Mouse (Mus musculus): ENCODE results near the gene Diras1. TPM values are rescaled to one million over a fixed set of nuclear protein-coding genes. Genes with fewer than 3 reads are reported as not detected.

Gene Diras1
- polyA plus RNA-seq (2015; fragmentation: Illumina TruSeq; extraction: RNeasy Lipid Tissue Mini Kit (QIAGEN cat#74804); ENCODE audit: low read depth, low replicate concordance) = 90.3 TPM

GRCm38 (mm10) chr10:81025639-81026275 is at the start of gene Diras1:
Gene Diras1, minus strand, starts transcription at chr10:81025662.

GRCm38 (mm10) chr10:81069836-81070235 is 44.4 kb upstream of the Diras1 start, which contains the start of gene Thop1:
Gene Thop1, plus strand, starts transcription at chr10:81070035.

DNA sequence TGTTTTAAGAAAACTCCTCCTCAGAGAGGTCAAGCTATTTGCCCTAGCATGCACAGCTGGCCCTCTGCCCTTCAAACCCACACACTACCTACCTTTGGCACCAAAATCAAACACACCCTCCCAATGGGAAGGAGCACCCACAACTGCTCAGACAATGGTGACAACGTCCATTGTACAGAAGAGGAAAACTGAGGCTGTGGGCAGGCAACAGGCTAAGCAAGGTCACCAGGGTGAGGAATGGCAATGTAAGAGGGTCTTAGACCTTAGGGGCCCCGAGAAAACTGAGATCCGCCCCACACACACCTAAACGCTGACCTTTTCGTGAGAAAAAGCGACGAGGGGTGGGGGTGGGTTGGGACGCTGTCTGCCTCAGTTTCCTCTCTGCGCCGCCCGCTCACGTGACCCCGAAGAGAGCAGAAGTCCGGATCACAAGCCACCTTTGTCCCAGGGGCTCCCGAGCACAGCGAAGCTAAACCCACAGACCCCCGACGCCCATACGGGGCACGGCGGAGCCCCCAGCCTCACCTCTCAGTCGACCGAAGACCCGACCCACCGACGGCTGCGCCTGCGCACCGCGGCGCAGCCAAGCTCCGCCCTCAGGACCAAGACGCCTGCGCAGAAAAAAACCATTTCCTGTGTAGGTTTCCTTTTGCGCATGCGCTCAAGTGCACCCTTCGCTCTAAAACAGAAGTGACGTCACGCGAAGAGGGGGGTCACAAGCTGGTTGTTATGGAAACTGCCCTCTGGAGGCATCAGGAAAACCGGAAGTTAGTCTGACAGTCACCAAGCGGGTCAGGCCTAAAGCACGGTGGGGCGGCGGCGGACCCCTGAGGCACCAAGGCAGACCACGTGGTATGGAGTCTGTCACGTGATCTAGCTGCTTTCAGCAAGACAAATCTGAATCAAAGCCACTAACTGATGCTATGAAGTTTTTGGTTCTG is 34.4 kb upstream of the Diras1 start, which contains the start of gene Sgta:
TSS of gene Sgta (minus strand) at position 579 of the 941 bp plus-strand sequence.

DNA sequence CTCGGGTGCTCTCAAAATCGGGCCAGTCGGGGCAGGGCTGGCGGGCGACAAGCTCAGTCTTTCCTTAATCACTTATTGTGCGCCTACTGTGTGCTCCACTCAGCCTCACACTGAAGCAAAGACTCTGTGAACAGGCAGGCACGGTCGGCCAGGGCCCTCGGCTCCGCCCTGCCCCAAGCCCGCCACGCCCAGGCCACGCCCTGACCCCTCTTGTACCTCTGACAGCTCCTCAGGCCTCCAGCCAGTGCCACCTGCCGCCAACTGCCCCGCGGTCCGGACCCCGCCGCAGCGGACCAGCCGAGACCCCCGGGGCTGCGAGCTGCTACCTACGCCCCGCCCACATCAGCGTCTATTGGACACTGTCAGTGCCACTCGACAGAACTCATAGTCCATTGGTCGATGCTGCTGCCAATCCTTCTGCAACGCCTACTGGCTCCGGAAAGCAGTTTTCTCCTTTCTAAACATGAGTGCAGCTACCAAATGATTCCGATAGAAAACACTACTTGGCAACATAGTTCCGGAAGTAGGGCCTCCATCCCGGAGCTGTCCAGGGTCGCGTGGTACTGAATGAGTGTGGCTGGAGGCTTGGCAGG is 11.6 kb upstream of the Diras1 start, which contains the start of gene Slc39a3:
TSS of gene Slc39a3 (minus strand) at position 439 of the 593 bp plus-strand sequence.

GRCm38 (mm10) chr10:81014393-81015384 is 10.8 kb downstream of the Diras1 start, which contains the start of gene Gng7:
Gene Gng7, minus strand, starts transcription at chr10:81014945.

Other genes with a start within 250 kb of the Diras1 start
- gene Sf3a2, start 227.5 kb downstream of the Diras1 start, polyA plus RNA-seq (2015; fragmentation: Illumina TruSeq; extraction: RNeasy Lipid Tissue Mini Kit (QIAGEN cat#74804); ENCODE audit: low read depth, low replicate concordance) = 24.7 TPM
- 59.4 TPM for gene Plekhj1, start 227.0 kb downstream of the Diras1 start, polyA plus RNA-seq (2015; fragmentation: Illumina TruSeq; extraction: RNeasy Lipid Tissue Mini Kit (QIAGEN cat#74804); ENCODE audit: low read depth, low replicate concordance)
- 0.89 TPM for gene Amh, start 220.4 kb downstream of the Diras1 start, polyA plus RNA-seq (2015; fragmentation: Illumina TruSeq; extraction: RNeasy Lipid Tissue Mini Kit (QIAGEN cat#74804); ENCODE audit: low read depth, low replicate concordance)
- 4.0 TPM for gene Jsrp1, start 212.2 kb downstream of the Diras1 start, polyA plus RNA-seq (2015; fragmentation: Illumina TruSeq; extraction: RNeasy Lipid Tissue Mini Kit (QIAGEN cat#74804); ENCODE audit: low read depth, low replicate concordance)
- 912 TPM for gene Oaz1, start 199.0 kb downstream of the Diras1 start, polyA plus RNA-seq (2015; fragmentation: Illumina TruSeq; extraction: RNeasy Lipid Tissue Mini Kit (QIAGEN cat#74804); ENCODE audit: low read depth, low replicate concordance)
- 20.1 TPM for gene Lingo3, start 181.6 kb downstream of the Diras1 start, polyA plus RNA-seq (2015; fragmentation: Illumina TruSeq; extraction: RNeasy Lipid Tissue Mini Kit (QIAGEN cat#74804); ENCODE audit: low read depth, low replicate concordance)
- gene Lsm7, start 170.5 kb downstream of the Diras1 start, polyA plus RNA-seq (2015; fragmentation: Illumina TruSeq; extraction: RNeasy Lipid Tissue Mini Kit (QIAGEN cat#74804); ENCODE audit: low read depth, low replicate concordance) = 197 TPM
- gene Sppl2b, start 170.4 kb downstream of the Diras1 start, polyA plus RNA-seq (2015; fragmentation: Illumina TruSeq; extraction: RNeasy Lipid Tissue Mini Kit (QIAGEN cat#74804); ENCODE audit: low read depth, low replicate concordance) = 38.1 TPM
- 0.33 TPM for gene Tmprss9, start 153.8 kb downstream of the Diras1 start, polyA plus RNA-seq (2015; fragmentation: Illumina TruSeq; extraction: RNeasy Lipid Tissue Mini Kit (QIAGEN cat#74804); ENCODE audit: low read depth, low replicate concordance)
- gene Timm13, start 124.7 kb downstream of the Diras1 start, polyA plus RNA-seq (2015; fragmentation: Illumina TruSeq; extraction: RNeasy Lipid Tissue Mini Kit (QIAGEN cat#74804); ENCODE audit: low read depth, low replicate concordance) = 182 TPM
- gene Lmnb2, start 107.4 kb downstream of the Diras1 start, polyA plus RNA-seq (2015; fragmentation: Illumina TruSeq; extraction: RNeasy Lipid Tissue Mini Kit (QIAGEN cat#74804); ENCODE audit: low read depth, low replicate concordance) = 15.5 TPM
- 15.9 TPM for gene Gadd45b, start 95.6 kb downstream of the Diras1 start, polyA plus RNA-seq (2015; fragmentation: Illumina TruSeq; extraction: RNeasy Lipid Tissue Mini Kit (QIAGEN cat#74804); ENCODE audit: low read depth, low replicate concordance)
- 167 TPM for gene Gng7, start 10.7 kb downstream of the Diras1 start, polyA plus RNA-seq (2015; fragmentation: Illumina TruSeq; extraction: RNeasy Lipid Tissue Mini Kit (QIAGEN cat#74804); ENCODE audit: low read depth, low replicate concordance)
- 48.1 TPM for gene Slc39a3, start 11.8 kb upstream of the Diras1 start, polyA plus RNA-seq (2015; fragmentation: Illumina TruSeq; extraction: RNeasy Lipid Tissue Mini Kit (QIAGEN cat#74804); ENCODE audit: low read depth, low replicate concordance)
- 171 TPM for gene Sgta, start 34.5 kb upstream of the Diras1 start, polyA plus RNA-seq (2015; fragmentation: Illumina TruSeq; extraction: RNeasy Lipid Tissue Mini Kit (QIAGEN cat#74804); ENCODE audit: low read depth, low replicate concordance)
- 39.4 TPM for gene Thop1, start 44.4 kb upstream of the Diras1 start, polyA plus RNA-seq (2015; fragmentation: Illumina TruSeq; extraction: RNeasy Lipid Tissue Mini Kit (QIAGEN cat#74804); ENCODE audit: low read depth, low replicate concordance)
- gene Creb3l3, start 73.2 kb upstream of the Diras1 start, polyA plus RNA-seq (2015; fragmentation: Illumina TruSeq; extraction: RNeasy Lipid Tissue Mini Kit (QIAGEN cat#74804); ENCODE audit: low read depth, low replicate concordance) = 0.51 TPM
- gene Map2k2, start 80.3 kb upstream of the Diras1 start, polyA plus RNA-seq (2015; fragmentation: Illumina TruSeq; extraction: RNeasy Lipid Tissue Mini Kit (QIAGEN cat#74804); ENCODE audit: low read depth, low replicate concordance) = 96.3 TPM
- 45.3 TPM for gene Zbtb7a, start 109.6 kb upstream of the Diras1 start, polyA plus RNA-seq (2015; fragmentation: Illumina TruSeq; extraction: RNeasy Lipid Tissue Mini Kit (QIAGEN cat#74804); ENCODE audit: low read depth, low replicate concordance)
- 17.8 TPM for gene Pias4, start 142.3 kb upstream of the Diras1 start, polyA plus RNA-seq (2015; fragmentation: Illumina TruSeq; extraction: RNeasy Lipid Tissue Mini Kit (QIAGEN cat#74804); ENCODE audit: low read depth, low replicate concordance)
- gene Eef2, start 151.0 kb upstream of the Diras1 start, polyA plus RNA-seq (2015; fragmentation: Illumina TruSeq; extraction: RNeasy Lipid Tissue Mini Kit (QIAGEN cat#74804); ENCODE audit: low read depth, low replicate concordance) = 804 TPM
- gene Dapk3, start 157.3 kb upstream of the Diras1 start, polyA plus RNA-seq (2015; fragmentation: Illumina TruSeq; extraction: RNeasy Lipid Tissue Mini Kit (QIAGEN cat#74804); ENCODE audit: low read depth, low replicate concordance) = 65.2 TPM
- gene 4930442H23Rik, start 158.2 kb upstream of the Diras1 start, polyA plus RNA-seq (2015; fragmentation: Illumina TruSeq; extraction: RNeasy Lipid Tissue Mini Kit (QIAGEN cat#74804); ENCODE audit: low read depth, low replicate concordance) = not detected
- gene Nmrk2, start 176.4 kb upstream of the Diras1 start, polyA plus RNA-seq (2015; fragmentation: Illumina TruSeq; extraction: RNeasy Lipid Tissue Mini Kit (QIAGEN cat#74804); ENCODE audit: low read depth, low replicate concordance) = not detected
- gene Atcay, start 205.2 kb upstream of the Diras1 start, polyA plus RNA-seq (2015; fragmentation: Illumina TruSeq; extraction: RNeasy Lipid Tissue Mini Kit (QIAGEN cat#74804); ENCODE audit: low read depth, low replicate concordance) = 148 TPM
- gene Zfr2, start 207.5 kb upstream of the Diras1 start, polyA plus RNA-seq (2015; fragmentation: Illumina TruSeq; extraction: RNeasy Lipid Tissue Mini Kit (QIAGEN cat#74804); ENCODE audit: low read depth, low replicate concordance) = 39.4 TPM
- gene Matk, start 227.3 kb upstream of the Diras1 start, polyA plus RNA-seq (2015; fragmentation: Illumina TruSeq; extraction: RNeasy Lipid Tissue Mini Kit (QIAGEN cat#74804); ENCODE audit: low read depth, low replicate concordance) = 194 TPM
- gene Mrpl54, start 241.3 kb upstream of the Diras1 start, polyA plus RNA-seq (2015; fragmentation: Illumina TruSeq; extraction: RNeasy Lipid Tissue Mini Kit (QIAGEN cat#74804); ENCODE audit: low read depth, low replicate concordance) = 82.8 TPM
- 30.7 TPM for gene Apba3, start 241.3 kb upstream of the Diras1 start, polyA plus RNA-seq (2015; fragmentation: Illumina TruSeq; extraction: RNeasy Lipid Tissue Mini Kit (QIAGEN cat#74804); ENCODE audit: low read depth, low replicate concordance)